Mouse (Mus musculus) limb, embryonic 11.5 days (tissue): ENCODE data around the gene Rapgef4. TPM values are rescaled to one million over a fixed set of nuclear protein-coding genes. Genes with fewer than 3 reads are reported as not detected.

ENCODE experiments used
- ATAC-seq: fragments of 200-750 bp; cut with Nextera tagmentation; 2 replicates; pipeline ENCODE4 v1.8.0; 2017; ENCODE audit warnings: low read depth; ENCODE audit not compliant: insufficient number of reproducible peaks, low FRiP score, low TSS enrichment
- DNase-seq: peaks from one replicate; pipeline ENCODE4 v3.0.0-alpha.2; 2015; ENCODE audit warnings: low spot score
- H3K27ac ChIP-seq: fragments of 300-500 bp; sonication (generic); replicated peaks from 2 replicates; pipeline ENCODE4 v1.5.1; 2014; ENCODE audit warnings: low read depth, mild to moderate bottlenecking, low read length
- H3K27me3 ChIP-seq: fragments of 300-500 bp; sonication (generic); 2 replicates; pipeline ENCODE4 v1.6.1; 2014; ENCODE audit warnings: mild to moderate bottlenecking, low read length, mixed read lengths; ENCODE audit not compliant: control insufficient read depth, insufficient read depth
- H3K36me3 ChIP-seq: fragments of 300-500 bp; sonication (generic); 2 replicates; pipeline ENCODE4 v1.6.1; 2014; ENCODE audit warnings: mild to moderate bottlenecking, low read length, moderate library complexity, mixed read lengths; ENCODE audit not compliant: control insufficient read depth, insufficient read depth
- H3K4me1 ChIP-seq: fragments of 300-500 bp; sonication (generic); 2 replicates; pipeline ENCODE4 v1.6.1; 2014; ENCODE audit warnings: low read length, mixed read lengths; ENCODE audit not compliant: control insufficient read depth, insufficient read depth
- H3K4me2 ChIP-seq: fragments of 300-500 bp; sonication (generic); 2 replicates; pipeline ENCODE4 v1.6.1; 2014; ENCODE audit warnings: low read depth, mild to moderate bottlenecking, moderate library complexity; ENCODE audit not compliant: severe bottlenecking
- H3K4me3 ChIP-seq: fragments of 300-500 bp; sonication (generic); 2 replicates; pipeline ENCODE4 v1.5.1; 2014; ENCODE audit warnings: low read depth, low read length
- H3K9ac ChIP-seq: fragments of 300-500 bp; sonication (generic); 2 replicates; pipeline ENCODE4 v1.6.1; 2014; ENCODE audit warnings: mild to moderate bottlenecking, low read length
- H3K9me3 ChIP-seq: fragments of 300-500 bp; sonication (generic); 2 replicates; pipeline ENCODE4 v1.6.1; 2016; ENCODE audit warnings: low read length; ENCODE audit not compliant: control insufficient read depth
- whole genome bisulfite sequencing: fragments of 180-500 bp; shearing (Covaris S2); extraction: QIAGEN DNeasy Blood & Tissue Kit; methylation state at CpG from one replicate; pipeline ENCODE4 v1.1.7; 2014; 5-methylcytosine and 5-hydroxymethylcytosine counted together
- polyA plus RNA-seq: library from polyadenylated mRNA; unstranded; fragments of >200 nt; fragmentation: Nextera tagmentation; extraction: Ambion mirVana; gene quantifications from 2 replicates; pipeline ENCODE4 v1.2.1, GENCODE M21; 2014

Gene Rapgef4
- polyA plus RNA-seq, 1 experiment from 2014 or later: 0.88 TPM

- 33% methylated on average over 5 of the region's 5 CpGs for WGBS
- DNase-seq (no peak), ATAC-seq (no peak)
- Histone ChIP-seq H3K4me3 (no peak overlapping the region), H3K27ac (no peak overlapping the region), H3K4me2 (no peak overlapping the region), H3K9ac (no peak overlapping the region), H3K27me3 (no peaks in the 10 kb centered on the region), H3K4me1 (no peaks in the 10 kb centered on the region), H3K9me3 (no peaks in the 10 kb centered on the region), H3K36me3 (no peaks in the 10 kb centered on the region)
Observed at GRCm38 (mm10) chr2:72175971-72176370, 194.9 kb downstream of the Rapgef4 start.

DNA sequence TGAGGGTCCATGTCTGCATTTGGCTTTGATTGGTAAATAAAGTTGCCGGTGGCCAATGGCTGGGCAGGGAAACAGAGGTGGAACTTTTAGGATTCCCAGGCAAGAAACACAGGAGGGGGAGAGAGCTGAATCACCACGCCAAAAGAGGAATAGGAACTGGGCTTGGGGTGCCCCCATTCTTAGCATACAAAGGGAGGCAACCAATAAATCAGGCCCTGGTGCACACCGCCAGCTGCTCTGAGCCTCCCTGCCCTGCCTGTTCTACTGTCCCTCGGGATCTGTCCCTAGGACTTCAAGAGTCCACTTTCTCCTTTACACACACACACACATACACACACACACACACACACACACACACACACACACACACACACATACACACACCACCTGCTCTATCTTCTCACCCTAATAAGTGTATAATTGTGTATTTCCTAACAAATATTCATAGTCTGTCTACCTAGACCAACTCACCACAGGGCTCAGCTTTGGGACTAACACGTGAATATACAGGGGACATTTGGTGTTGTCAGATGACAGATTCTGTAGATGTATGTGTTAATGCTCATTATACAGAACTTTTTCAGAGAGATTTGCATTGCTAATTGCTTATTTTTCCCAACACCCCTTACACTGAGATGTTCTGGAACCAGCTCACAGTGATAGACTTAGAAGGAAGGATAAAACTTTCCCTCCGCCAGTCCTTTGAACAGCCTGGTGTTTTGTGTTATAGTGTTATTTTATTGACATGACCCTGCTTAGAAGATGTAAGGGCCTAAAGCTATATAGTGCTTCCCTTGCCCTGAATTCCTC lies 196.4 kb downstream of the Rapgef4 start:
- H3K9me3 ChIP-seq: no peaks in the 10 kb centered on the region
- H3K9ac ChIP-seq: no peak overlapping the region
- H3K36me3 ChIP-seq: no peaks in the 10 kb centered on the region
- no peak overlapping the region for H3K4me3 ChIP-seq
- H3K4me1 ChIP-seq: no peaks in the 10 kb centered on the region
- no peaks in the 10 kb centered on the region for H3K27me3 ChIP-seq
- H3K4me2 ChIP-seq: no peak overlapping the region
- DNase-seq (no peak), ATAC-seq (no peak)
- no peak overlapping the region for H3K27ac ChIP-seq
- WGBS: 80% methylated on average over 6 of the region's 6 CpGs

- no peak overlapping the region for H3K4me3 ChIP-seq
- no peak overlapping the region for H3K9ac ChIP-seq
- no peak overlapping the region for H3K27ac ChIP-seq
- no peaks in the 10 kb centered on the region for H3K27me3 ChIP-seq
- ATAC-seq: no peak
- DNase-seq: no peak
- H3K9me3 ChIP-seq: no peaks in the 10 kb centered on the region
- H3K4me1 ChIP-seq: no peaks in the 10 kb centered on the region
- H3K36me3 ChIP-seq: no peaks in the 10 kb centered on the region
- 97% methylated on average over 4 of the region's 4 CpGs for WGBS
- H3K4me2 ChIP-seq: no peak overlapping the region
Observed at GRCm38 (mm10) chr2:72178025-72178424, 197.0 kb downstream of the Rapgef4 start.

DNA sequence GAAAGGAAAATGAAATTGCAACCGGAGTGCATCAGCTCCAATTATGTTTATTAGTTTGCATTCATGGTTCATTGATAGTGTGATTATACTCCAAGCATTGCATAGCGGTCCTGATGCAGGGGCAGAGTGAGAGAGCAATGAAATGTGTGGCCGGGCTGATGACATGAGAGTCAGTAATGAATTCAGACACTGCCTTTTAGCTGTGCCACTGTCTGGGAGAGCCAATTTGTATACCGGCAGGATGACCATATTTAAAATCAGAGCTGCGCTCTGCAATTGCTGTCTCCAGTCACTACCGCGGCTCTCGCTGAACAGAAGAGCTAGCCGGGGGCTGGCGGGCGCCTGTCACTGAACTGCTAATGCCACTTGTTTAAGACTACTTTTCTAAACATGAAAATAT lies 197.5 kb downstream of the Rapgef4 start:
- H3K4me3 ChIP-seq: no peak overlapping the region
- ATAC-seq: no peak
- DNase-seq: no peak
- H3K27ac ChIP-seq: no peak overlapping the region
- H3K9me3 ChIP-seq: no peaks in the 10 kb centered on the region
- H3K4me1 ChIP-seq: no peaks in the 10 kb centered on the region
- H3K9ac ChIP-seq: no peak overlapping the region
- H3K36me3 ChIP-seq: no peaks in the 10 kb centered on the region
- H3K27me3 ChIP-seq: no peaks in the 10 kb centered on the region
- 92% methylated on average over 11 of the region's 11 CpGs for WGBS
- no peak overlapping the region for H3K4me2 ChIP-seq

GRCm38 (mm10) chr2:72179600-72180301 lies 198.7 kb downstream of the Rapgef4 start:
- WGBS: 90% methylated on average over 15 of the region's 15 CpGs
- H3K9ac ChIP-seq: no peak overlapping the region

DNA sequence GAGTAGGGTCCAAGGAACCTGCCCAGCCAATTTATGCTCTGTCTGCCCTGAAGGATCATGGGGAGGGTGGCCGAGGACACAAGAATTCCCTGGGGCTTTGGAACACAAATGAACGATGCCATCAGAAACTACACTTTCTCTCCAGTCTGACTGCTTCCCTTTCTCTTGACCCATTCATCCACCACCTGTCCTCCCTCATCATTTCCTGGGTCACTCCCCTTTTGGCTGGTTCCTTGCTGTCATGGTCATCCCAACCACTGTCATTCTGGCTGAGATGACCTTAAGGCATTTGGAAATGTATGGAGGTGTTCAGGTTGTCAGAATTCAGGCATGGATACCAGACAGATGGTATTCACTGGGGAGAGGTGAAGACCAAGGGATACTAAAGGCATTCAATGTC lies 200.4 kb downstream of the Rapgef4 start:
- WGBS: 83% methylated on average over 2 of the region's 2 CpGs
- no peak for DNase-seq
- Histone ChIP-seq H3K36me3 (no peaks in the 10 kb centered on the region), H3K9me3 (no peaks in the 10 kb centered on the region), H3K27me3 (no peaks in the 10 kb centered on the region), H3K27ac (no peak overlapping the region), H3K4me1 (no peaks in the 10 kb centered on the region), H3K9ac (no peak overlapping the region), H3K4me3 (no peak overlapping the region), H3K4me2 (no peak overlapping the region)
- ATAC-seq: no peak

More at GRCm38 (mm10) chr2:72179600-72180301, 198.7 kb downstream of the Rapgef4 start:
- Histone ChIP-seq H3K4me1 (no peaks in the 10 kb centered on the region), H3K4me2 (no peak overlapping the region), H3K9me3 (no peaks in the 10 kb centered on the region), H3K4me3 (no peak overlapping the region), H3K36me3 (no peaks in the 10 kb centered on the region), H3K27ac (no peak overlapping the region), H3K27me3 (no peaks in the 10 kb centered on the region)
- ATAC-seq (no peak), DNase-seq (no peak)

- Histone ChIP-seq H3K27ac (no peak overlapping the region), H3K9ac (no peak overlapping the region), H3K4me1 (no peaks in the 10 kb centered on the region), H3K27me3 (no peaks in the 10 kb centered on the region), H3K36me3 (no peaks in the 10 kb centered on the region), H3K9me3 (no peaks in the 10 kb centered on the region), H3K4me3 (no peak overlapping the region), H3K4me2 (no peak overlapping the region)
- no peak for ATAC-seq
- no peak for DNase-seq
- 84% methylated on average over 3 of the region's 3 CpGs for WGBS
Observed at GRCm38 (mm10) chr2:72183751-72184150, 202.7 kb downstream of the Rapgef4 start.

DNA sequence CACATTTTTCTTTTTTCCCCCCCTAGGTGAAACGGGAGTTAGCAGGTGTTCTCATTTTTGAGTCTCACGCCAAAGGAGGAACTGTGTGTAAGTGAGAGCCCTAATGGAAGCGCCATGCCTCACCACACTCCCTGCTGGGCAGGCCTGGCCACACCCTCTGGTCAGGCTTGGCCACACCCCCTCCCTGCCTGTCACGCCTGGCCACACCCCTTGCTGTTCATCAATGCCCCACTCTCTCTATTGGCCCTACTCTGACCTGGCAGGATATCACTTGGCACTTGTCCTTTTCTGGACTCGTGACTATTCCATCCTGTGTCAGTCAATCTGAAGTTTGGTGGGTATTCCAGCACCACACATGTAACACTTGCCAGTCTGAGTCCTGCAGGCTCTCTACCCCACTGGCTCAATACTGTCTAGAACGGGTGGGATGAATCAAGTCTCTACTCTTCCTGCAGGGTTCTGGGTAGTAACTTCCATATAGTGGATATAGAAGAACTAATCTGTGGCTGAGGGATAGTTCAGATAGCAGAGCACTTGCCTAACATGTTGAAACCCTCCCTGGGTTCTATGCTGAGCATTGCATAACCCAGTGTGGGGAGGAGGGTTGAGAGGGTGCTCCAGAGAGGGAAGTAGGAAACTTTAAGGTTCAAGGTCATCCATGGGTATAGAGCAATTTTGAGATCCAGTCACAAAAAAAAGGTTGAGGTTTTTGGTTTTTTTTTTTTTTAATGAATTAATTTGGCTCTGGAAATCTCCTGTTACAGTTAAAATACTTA lies 215.3 kb downstream of the Rapgef4 start:
- ATAC-seq (no peak), DNase-seq (no peak)
- Histone ChIP-seq H3K27me3 (no peaks in the 10 kb centered on the region), H3K27ac (no peak overlapping the region), H3K4me2 (no peak overlapping the region), H3K4me3 (no peak overlapping the region), H3K36me3 (no peaks in the 10 kb centered on the region), H3K9me3 (no peaks in the 10 kb centered on the region), H3K4me1 (no peaks in the 10 kb centered on the region), H3K9ac (no peak overlapping the region)
- WGBS: 65% methylated on average over 6 of the region's 6 CpGs
